Mouse (Mus musculus): ENCODE measurements around the gene Xrcc1.

DNA sequence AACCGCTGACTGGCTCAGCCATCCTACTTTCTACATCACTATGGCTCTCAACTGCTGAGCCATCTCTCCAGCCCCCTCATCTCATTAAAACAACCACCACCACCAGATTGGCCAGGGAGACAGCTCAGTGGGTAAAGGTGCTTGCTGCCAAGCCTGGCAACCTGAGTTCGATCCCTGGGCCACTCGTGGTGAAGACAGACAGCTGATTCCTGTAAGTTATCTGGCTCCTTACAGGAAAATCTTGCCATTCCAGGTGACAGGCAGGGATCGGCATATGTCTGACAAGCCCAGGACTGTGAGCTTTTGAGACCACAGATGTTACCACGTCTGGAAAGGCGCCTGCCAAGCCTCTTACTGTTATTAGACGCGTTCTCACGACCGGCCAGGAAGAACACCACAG lies 31.7 kb downstream of the Xrcc1 start:
- TF ChIP-seq CTCF (IDR thresholded peaks at IDR 0.05) (no peak), EP300 (IDR thresholded peaks at IDR 0.05) (no peak)
